Mouse (Mus musculus): ENCODE results near the gene Timm44. TPM values are rescaled to one million over a fixed set of nuclear protein-coding genes. Genes with fewer than 3 reads are reported as not detected.
A peak's percentile ranks its signal among the peaks of the same experiment; 100 is the strongest.

Timm44 gene
- total RNA-seq, 2 experiments from 2014 or later = 66.1 to 72.6 TPM

- no peak for DNase-seq (ENCODE audit: extremely low spot score in 1 of 2, low spot score in 2 of 2)
- no peak for TF ChIP-seq CTCF (IDR thresholded peaks at IDR 0.05)
- intact Hi-C loops (cut with DNase I) = no loop called here
- H3K27ac ChIP-seq = no peak overlapping the region
- no peak overlapping the region for H3K4me3 ChIP-seq
Observed at GRCm38 (mm10) chr8:4314852-4315251, 39.1 kb upstream of the Timm44 start.

- no peak overlapping the region for H3K4me3 ChIP-seq
- intact Hi-C loops (cut with DNase I) = no loop called here
- peak overlapping the region; percentile 24 for H3K27ac ChIP-seq
- DNase-seq (ENCODE audit: extremely low spot score in 1 of 2, low spot score in 2 of 2) = no peak
- TF ChIP-seq CTCF (IDR thresholded peaks at IDR 0.05) = no peak
Observed at GRCm38 (mm10) chr8:4313254-4314124, 37.8 kb upstream of the Timm44 start.

GRCm38 (mm10) chr8:4312104-4312503 lies 36.4 kb upstream of the Timm44 start:
- intact Hi-C loops (cut with DNase I) = no loop called here
- no peak for DNase-seq (ENCODE audit: extremely low spot score in 1 of 2, low spot score in 2 of 2)
- no peak overlapping the region; the same call in 1 of the 2 replicates for H3K27ac ChIP-seq

GRCm38 (mm10) chr8:4305838-4306237 lies 30.1 kb upstream of the Timm44 start:
- intact Hi-C loops (cut with DNase I) = no loop called here
- no peak for DNase-seq (ENCODE audit: extremely low spot score in 1 of 2, low spot score in 2 of 2)
- H3K27ac ChIP-seq = no peak overlapping the region
- no peak for TF ChIP-seq CTCF (IDR thresholded peaks at IDR 0.05)
- H3K4me3 ChIP-seq = no peak overlapping the region

More at GRCm38 (mm10) chr8:4312104-4312503, 36.4 kb upstream of the Timm44 start:
- TF ChIP-seq CTCF (IDR thresholded peaks at IDR 0.05) = no peak
- H3K4me3 ChIP-seq = no peak overlapping the region

- no peak for TF ChIP-seq CTCF (IDR thresholded peaks at IDR 0.05)
- Histone ChIP-seq H3K27ac (no peak overlapping the region), H3K4me3 (no peak overlapping the region)
- DNase-seq (ENCODE audit: extremely low spot score in 1 of 2, low spot score in 2 of 2) = no peak
- intact Hi-C loops (cut with DNase I) = no loop called here
Observed at GRCm38 (mm10) chr8:4304124-4304547, 28.4 kb upstream of the Timm44 start.

GRCm38 (mm10) chr8:4297822-4298221 lies 22.1 kb upstream of the Timm44 start:
- intact Hi-C loops (cut with DNase I) = no loop called here
- DNase-seq (ENCODE audit: extremely low spot score in 1 of 2, low spot score in 2 of 2) = no peak
- H3K27ac ChIP-seq = no peak overlapping the region
- no peak for TF ChIP-seq CTCF (IDR thresholded peaks at IDR 0.05)
- no peak overlapping the region for H3K4me3 ChIP-seq

GRCm38 (mm10) chr8:4292738-4293137 lies 17.0 kb upstream of the Timm44 start:
- intact Hi-C loops (cut with DNase I) = no loop called here
- H3K4me3 ChIP-seq = no peak overlapping the region
- no peak overlapping the region for H3K27ac ChIP-seq
- TF ChIP-seq CTCF (IDR thresholded peaks at IDR 0.05) = peak; percentile 52
- no peak for DNase-seq (ENCODE audit: extremely low spot score in 1 of 2, low spot score in 2 of 2)

- DNase-seq (ENCODE audit: extremely low spot score in 1 of 2, low spot score in 2 of 2) = no peak
- Histone ChIP-seq H3K27ac (peak overlapping the region; percentile 90), H3K4me3 (peak overlapping the region; percentile 78)
- intact Hi-C loops (cut with DNase I) = no loop called here
- TF ChIP-seq CTCF (IDR thresholded peaks at IDR 0.05) = no peak
Observed at GRCm38 (mm10) chr8:4276111-4276465, 375 bp upstream of the Timm44 start.

- no peak for TF ChIP-seq CTCF (IDR thresholded peaks at IDR 0.05)
- intact Hi-C loops (cut with DNase I) = no loop called here
- Histone ChIP-seq H3K27ac (no peak overlapping the region), H3K4me3 (no peak overlapping the region)
- DNase-seq (ENCODE audit: extremely low spot score in 1 of 2, low spot score in 2 of 2) = no peak
Observed at GRCm38 (mm10) chr8:4269609-4270008, 6.1 kb downstream of the Timm44 start.

GRCm38 (mm10) chr8:4267627-4268026 lies 8.1 kb downstream of the Timm44 start:
- Histone ChIP-seq H3K27ac (no peak overlapping the region), H3K4me3 (no peak overlapping the region)
- TF ChIP-seq CTCF (IDR thresholded peaks at IDR 0.05) = peak; percentile 54
- intact Hi-C loops (cut with DNase I) = no loop called here
- no peak for DNase-seq (ENCODE audit: extremely low spot score in 1 of 2, low spot score in 2 of 2)

GRCm38 (mm10) chr8:4265160-4265914 lies 10.4 kb downstream of the Timm44 start:
- no peak for DNase-seq (ENCODE audit: extremely low spot score in 1 of 2, low spot score in 2 of 2)
- no peak for TF ChIP-seq CTCF (IDR thresholded peaks at IDR 0.05)
- intact Hi-C loops (cut with DNase I) = no loop called here
- peak overlapping the region; percentile 59 for H3K27ac ChIP-seq
- no peak overlapping the region for H3K4me3 ChIP-seq

GRCm38 (mm10) chr8:4263105-4263791 lies 12.5 kb downstream of the Timm44 start:
- intact Hi-C loops (cut with DNase I) = no loop called here
- no peak for DNase-seq (ENCODE audit: extremely low spot score in 1 of 2, low spot score in 2 of 2)

More at GRCm38 (mm10) chr8:4263105-4263791, 12.5 kb downstream of the Timm44 start:
- no peak overlapping the region for H3K4me3 ChIP-seq
- peak overlapping the region; percentile 79 for H3K27ac ChIP-seq
- TF ChIP-seq CTCF (IDR thresholded peaks at IDR 0.05) = no peak

Measured in left cerebral cortex, adult 2 months (tissue).